ENCODE assay signal across 5 mouse cellular contexts in the genomic region with DNA sequence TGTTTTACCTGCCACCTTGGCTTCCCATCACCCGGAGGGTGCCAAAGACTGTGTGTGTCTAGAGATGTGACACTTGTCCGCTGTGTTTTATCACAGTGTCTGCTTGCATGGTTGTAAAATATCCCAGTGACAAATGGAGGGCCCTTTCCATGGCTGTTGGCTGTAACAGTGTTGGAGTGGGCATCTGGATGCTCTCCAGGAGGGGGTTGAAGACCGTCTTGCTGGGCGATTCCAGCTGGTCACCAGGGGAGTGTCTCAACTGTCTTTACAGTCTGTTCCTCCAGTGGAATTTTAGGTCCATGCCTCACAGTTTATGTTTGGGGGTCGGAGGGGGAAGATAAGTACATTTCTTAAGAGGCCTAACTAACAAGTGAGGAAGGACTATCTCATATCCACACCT.
"Had no signal": no experiment of that assay in that cellular context is flagged by ENCODE, and none has a peak within 500 bp of the region (broad histone marks: within the 10 kb centered on the region; RNA-seq: fewer than 3 reads in every experiment).

No protein-coding gene starts in this region.

- H3K27ac ChIP-seq: kidney, postnatal 0 days; layer of hippocampus, adult 2 months; left cerebral cortex, adult 2 months; liver, embryonic 13.5 days had no signal

- H3K4me2 ChIP-seq: liver, embryonic 13.5 days; midbrain, embryonic 11.5 days had no signal

- H3K9ac ChIP-seq: liver, embryonic 13.5 days had no signal

- H3K9me3 ChIP-seq: liver, embryonic 13.5 days had no signal

- DNase-seq: liver, embryonic 13.5 days had no signal

- H3K4me3 ChIP-seq: layer of hippocampus, adult 2 months; left cerebral cortex, adult 2 months; liver, embryonic 13.5 days had no signal

- H3K4me1 ChIP-seq: liver, embryonic 13.5 days had no signal

- H3K36me3 ChIP-seq: liver, embryonic 13.5 days had no signal
